Mouse (Mus musculus): ENCODE data around the gene Crxos. TPM values are rescaled to one million over a fixed set of nuclear protein-coding genes. Genes with fewer than 3 reads are reported as not detected.

Crxos gene
- polyA plus RNA-seq, 1 experiment from 2014 or later, result not detected

DNA sequence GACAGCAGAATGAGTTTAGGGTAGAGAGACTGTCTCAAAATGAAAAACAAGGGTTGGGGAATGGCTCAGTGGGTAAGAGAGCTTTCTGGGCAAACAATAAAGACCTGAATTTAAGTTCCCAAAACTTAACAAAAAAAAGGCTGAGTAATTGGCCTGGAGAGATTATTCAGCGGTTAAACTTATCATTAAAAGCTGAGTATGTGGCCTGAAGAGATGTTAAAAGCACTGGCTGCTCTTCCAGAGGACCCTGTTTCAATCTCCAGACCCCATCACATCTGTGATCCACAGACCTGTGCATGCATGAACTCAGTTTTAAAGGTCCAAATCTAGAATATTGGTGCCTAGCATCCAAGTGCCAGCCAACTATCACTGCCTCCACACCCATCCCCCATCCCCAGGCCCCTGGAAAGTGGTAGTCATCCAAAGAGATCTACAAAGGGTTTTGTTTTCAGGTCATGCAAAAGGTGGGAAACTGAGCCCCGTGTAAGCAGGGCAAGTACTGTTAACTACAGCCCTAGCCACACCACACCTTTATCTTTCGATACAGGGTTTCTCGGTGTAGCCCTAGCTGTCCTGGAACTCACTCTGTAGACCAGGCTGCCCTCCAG lies 65.3 kb downstream of the Crxos start:
- Histone ChIP-seq H3K9ac (peak overlapping the region; percentile 53; the same call in 1 of the 2 replicates), H3K36me3 (peaks cover 50% of the 10 kb centered on the region), H3K4me3 (no peak overlapping the region), H3K4me1 (peaks cover 31% of the 10 kb centered on the region), H3K9me3 (no peaks in the 10 kb centered on the region), H3K4me2 (peak overlapping the region; percentile 52), H3K27ac (no peak overlapping the region), H3K27me3 (no peaks in the 10 kb centered on the region)
- WGBS, result 45% methylated on average over 4 of the region's 4 CpGs
- no peak for ATAC-seq (ENCODE audit: insufficient number of reproducible peaks, insufficient read depth, low FRiP score, low TSS enrichment, low read depth)

DNA sequence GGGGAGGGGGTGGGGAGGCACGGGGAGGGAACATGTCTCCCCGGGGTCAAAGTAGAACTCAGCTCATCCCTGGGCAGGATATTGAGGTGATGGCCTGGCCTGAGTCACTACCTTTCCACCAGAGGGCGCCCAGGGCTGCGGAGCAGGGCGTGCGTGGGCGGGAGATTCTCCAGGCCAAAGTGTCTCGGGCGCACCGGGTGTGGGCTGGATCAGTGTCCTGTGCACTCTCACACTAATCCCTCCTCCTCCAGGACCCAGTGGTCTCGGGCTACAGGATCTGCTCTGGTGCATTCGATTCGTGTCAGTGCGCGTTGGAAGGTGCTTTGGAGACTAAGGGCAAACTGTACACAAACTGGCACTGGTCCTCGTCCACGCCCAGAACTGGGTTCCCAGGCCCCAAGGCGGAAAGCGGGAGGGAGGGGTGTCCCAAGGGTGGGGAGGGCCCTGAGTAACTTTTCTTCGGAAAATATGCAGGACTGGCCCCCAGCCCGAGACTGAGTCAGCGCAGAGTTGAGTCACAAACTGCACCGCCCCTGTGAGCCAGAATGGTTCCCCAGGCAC lies 66.0 kb downstream of the Crxos start:
- ATAC-seq (ENCODE audit: insufficient number of reproducible peaks, insufficient read depth, low FRiP score, low TSS enrichment, low read depth), result peak; percentile 46
- Histone ChIP-seq H3K4me2 (peak overlapping the region; percentile 52), H3K9ac (peak overlapping the region; percentile 53), H3K27me3 (no peaks in the 10 kb centered on the region), H3K36me3 (peaks cover 50% of the 10 kb centered on the region), H3K9me3 (no peaks in the 10 kb centered on the region), H3K27ac (peak overlapping the region; percentile 49; the same call in 1 of the 2 replicates), H3K4me3 (peak overlapping the region; percentile 19), H3K4me1 (peaks cover 31% of the 10 kb centered on the region)
- WGBS, result 3% methylated on average over 23 of the region's 23 CpGs

DNA sequence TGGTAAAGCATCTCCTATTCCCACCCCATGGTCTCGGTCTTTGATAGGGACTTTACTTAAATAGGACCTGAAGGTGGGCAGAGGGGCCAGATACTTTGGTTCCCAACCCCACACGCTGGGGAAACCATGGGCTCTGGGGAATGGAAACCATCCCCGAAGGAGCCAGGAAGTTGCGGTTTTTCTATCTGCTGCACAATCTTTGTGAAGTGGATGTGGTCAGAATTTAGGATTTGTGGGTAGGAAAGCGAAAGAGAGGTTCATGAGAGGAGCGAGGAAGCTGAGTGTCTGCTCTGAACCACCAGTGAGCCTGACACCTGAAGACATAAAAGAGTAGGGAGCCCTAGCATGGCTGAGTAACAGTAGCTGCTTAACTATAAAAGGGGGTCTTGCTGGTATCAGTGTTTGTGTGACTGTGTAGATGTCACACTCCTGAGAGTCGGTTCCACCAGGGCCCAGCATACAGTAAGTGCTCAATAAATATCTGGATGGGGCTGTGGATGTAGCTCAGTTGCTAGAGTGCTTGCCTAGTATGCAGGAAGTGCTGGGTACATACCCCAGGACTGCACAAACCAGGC lies 66.9 kb downstream of the Crxos start:
- Histone ChIP-seq H3K9ac (no peak overlapping the region; the same call in 1 of the 2 replicates), H3K4me2 (no peak overlapping the region), H3K4me1 (peaks cover 30% of the 10 kb centered on the region), H3K36me3 (peaks cover 48% of the 10 kb centered on the region), H3K27me3 (no peaks in the 10 kb centered on the region), H3K9me3 (no peaks in the 10 kb centered on the region), H3K27ac (peak overlapping the region; percentile 49; the same call in 1 of the 2 replicates), H3K4me3 (no peak overlapping the region)
- ATAC-seq (ENCODE audit: insufficient number of reproducible peaks, insufficient read depth, low FRiP score, low TSS enrichment, low read depth), result no peak
- WGBS, result 77% methylated on average over 7 of the region's 7 CpGs

DNA sequence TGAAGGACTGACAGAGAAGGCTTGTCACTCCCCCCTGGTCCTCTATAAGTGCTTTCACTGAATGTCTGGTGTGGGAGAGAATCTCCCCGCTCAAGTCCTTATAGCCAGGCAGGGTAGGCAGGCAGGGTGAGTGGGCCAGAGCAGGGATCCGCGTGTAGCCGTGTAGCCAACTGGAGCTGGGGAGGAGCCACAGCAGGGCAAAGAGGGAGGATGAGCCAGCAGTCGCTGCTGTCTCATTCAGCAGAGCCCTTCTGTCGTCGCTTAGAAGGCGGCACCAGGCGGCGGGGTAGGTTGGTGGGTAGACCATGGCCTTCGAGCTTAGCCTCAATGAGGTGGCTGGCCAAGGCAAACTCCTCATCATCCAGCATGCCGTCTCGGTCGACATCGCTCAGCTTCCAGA lies 67.6 kb downstream of the Crxos start:
- Histone ChIP-seq H3K27ac (no peak overlapping the region), H3K4me3 (no peak overlapping the region), H3K9ac (no peak overlapping the region), H3K4me2 (no peak overlapping the region), H3K36me3 (peaks cover 53% of the 10 kb centered on the region), H3K27me3 (no peaks in the 10 kb centered on the region), H3K9me3 (no peaks in the 10 kb centered on the region), H3K4me1 (peaks cover 30% of the 10 kb centered on the region)
- WGBS, result 85% methylated on average over 15 of the region's 15 CpGs
- no peak for ATAC-seq (ENCODE audit: insufficient number of reproducible peaks, insufficient read depth, low FRiP score, low TSS enrichment, low read depth)

DNA sequence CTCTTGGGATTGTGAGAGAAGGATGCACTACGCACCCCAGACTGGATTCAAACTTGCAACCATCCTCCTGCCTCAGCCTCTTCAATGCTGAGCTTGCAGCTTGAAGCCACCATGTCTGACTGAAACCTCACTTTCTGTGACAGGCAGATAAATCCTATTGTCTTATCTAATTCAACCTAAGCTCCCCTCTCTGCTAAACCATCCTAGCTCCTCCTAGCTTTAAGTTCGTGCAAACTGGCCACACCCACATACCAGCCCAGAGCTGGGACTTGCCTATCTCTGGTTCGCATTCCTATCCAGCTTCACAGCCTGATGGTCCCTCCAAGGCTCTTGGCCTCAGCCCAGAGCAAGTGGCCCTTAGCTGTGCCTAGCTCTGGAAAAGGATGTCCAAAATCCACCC lies 70.0 kb downstream of the Crxos start:
- H3K4me2 ChIP-seq, result no peak overlapping the region
- H3K27me3 ChIP-seq, result peaks cover 6% of the 10 kb centered on the region
- H3K9ac ChIP-seq, result no peak overlapping the region
- WGBS, result 65% methylated on average over 3 of the region's 3 CpGs
- H3K4me3 ChIP-seq, result no peak overlapping the region
- no peak overlapping the region for H3K27ac ChIP-seq
- H3K9me3 ChIP-seq, result no peaks in the 10 kb centered on the region
- ATAC-seq (ENCODE audit: insufficient number of reproducible peaks, insufficient read depth, low FRiP score, low TSS enrichment, low read depth), result no peak
- H3K4me1 ChIP-seq, result peaks cover 37% of the 10 kb centered on the region
- peaks cover 75% of the 10 kb centered on the region for H3K36me3 ChIP-seq

Other genes with a start within 250 kb of the Crxos start
- not detected in 2 replicates for gene Obox3, start 242.7 kb upstream of the Crxos start, polyA plus RNA-seq (2015; fragmentation: Nextera tagmentation; extraction: Ambion mirVana)
- gene Obox5, start 132.5 kb upstream of the Crxos start, polyA plus RNA-seq (2015; fragmentation: Nextera tagmentation; extraction: Ambion mirVana), result not detected in 2 replicates
- not detected in 2 replicates for gene Obox6, start 42.9 kb upstream of the Crxos start, polyA plus RNA-seq (2015; fragmentation: Nextera tagmentation; extraction: Ambion mirVana)
- gene Crx, start 2.6 kb upstream of the Crxos start, polyA plus RNA-seq (2015; fragmentation: Nextera tagmentation; extraction: Ambion mirVana), result not detected in 2 replicates
- gene Selenow, start 39.8 kb downstream of the Crxos start, polyA plus RNA-seq (2015; fragmentation: Nextera tagmentation; extraction: Ambion mirVana), result 1,180 and 1,188 TPM in 2 replicates
- gene Nop53, start 63.5 kb downstream of the Crxos start, polyA plus RNA-seq (2015; fragmentation: Nextera tagmentation; extraction: Ambion mirVana), result 210 and 222 TPM in 2 replicates
- 36.9 and 41.2 TPM in 2 replicates for gene Ehd2, start 85.0 kb downstream of the Crxos start, polyA plus RNA-seq (2015; fragmentation: Nextera tagmentation; extraction: Ambion mirVana)
- gene Bicra, start 165.3 kb downstream of the Crxos start, polyA plus RNA-seq (2015; fragmentation: Nextera tagmentation; extraction: Ambion mirVana), result 9.5 and 10.4 TPM in 2 replicates
- 0.07 and 0.11 TPM in 2 replicates for gene Zfp541, start 179.2 kb downstream of the Crxos start, polyA plus RNA-seq (2015; fragmentation: Nextera tagmentation; extraction: Ambion mirVana)
- 195 and 216 TPM in 2 replicates for gene Napa, start 215.8 kb downstream of the Crxos start, polyA plus RNA-seq (2015; fragmentation: Nextera tagmentation; extraction: Ambion mirVana)
- 44.9 and 45.6 TPM in 2 replicates for gene Kptn, start 237.3 kb downstream of the Crxos start, polyA plus RNA-seq (2015; fragmentation: Nextera tagmentation; extraction: Ambion mirVana)
- gene Slc8a2, start 247.2 kb downstream of the Crxos start, polyA plus RNA-seq (2015; fragmentation: Nextera tagmentation; extraction: Ambion mirVana), result 0.34 and 0.37 TPM in 2 replicates

All from embryonic facial prominence, embryonic 13.5 days (tissue).